Mouse (Mus musculus): ENCODE measurements around the gene Prpf31.

Prpf31 gene

GRCm38 (mm10) chr7:3630478-3630815 is 662 bp downstream of the Prpf31 start:
- no peak for DNase-seq

- DNase-seq, result no peak
Observed at GRCm38 (mm10) chr7:3643412-3643811, 13.6 kb downstream of the Prpf31 start.

- no peak for DNase-seq
Observed at GRCm38 (mm10) chr7:3643843-3644242, 14.1 kb downstream of the Prpf31 start.

GRCm38 (mm10) chr7:3644348-3644671 is 14.5 kb downstream of the Prpf31 start:
- DNase-seq, result no peak

- peak; percentile 99 for DNase-seq
Observed at GRCm38 (mm10) chr7:3644672-3645487, 15.1 kb downstream of the Prpf31 start, which contains the start of gene Cnot3. TSS of gene Cnot3 (plus strand) at chr7:3645268.

GRCm38 (mm10) chr7:3645488-3646025 is 15.8 kb downstream of the Prpf31 start:
- DNase-seq, result no peak

- DNase-seq, result no peak
Observed at GRCm38 (mm10) chr7:3646188-3646587, 16.4 kb downstream of the Prpf31 start.

GRCm38 (mm10) chr7:3646641-3647040 is 16.9 kb downstream of the Prpf31 start:
- DNase-seq, result no peak

GRCm38 (mm10) chr7:3656966-3657365 is 27.2 kb downstream of the Prpf31 start:
- DNase-seq, result no peak

- no peak for DNase-seq
Observed at GRCm38 (mm10) chr7:3658578-3658977, 28.8 kb downstream of the Prpf31 start.

- DNase-seq, result peak; percentile 31
Observed at GRCm38 (mm10) chr7:3664524-3665214, 34.9 kb downstream of the Prpf31 start.

- peak; percentile 95 for DNase-seq
Observed at GRCm38 (mm10) chr7:3665215-3666114, 35.7 kb downstream of the Prpf31 start, which contains the start of gene Leng1. TSS of gene Leng1 (minus strand) at chr7:3665840.

GRCm38 (mm10) chr7:3666921-3667391 is 37.2 kb downstream of the Prpf31 start:
- DNase-seq, result no peak

- DNase-seq, result peak; percentile 76
Observed at GRCm38 (mm10) chr7:3674507-3675227, 44.9 kb downstream of the Prpf31 start.

- DNase-seq, result no peak
Observed at GRCm38 (mm10) chr7:3675228-3675548, 45.4 kb downstream of the Prpf31 start.

GRCm38 (mm10) chr7:3676371-3676770 is 46.6 kb downstream of the Prpf31 start:
- no peak for DNase-seq

GRCm38 (mm10) chr7:3677342-3677741 is 47.6 kb downstream of the Prpf31 start, which contains the start of gene Tmc4:
TSS of gene Tmc4 (minus strand) at chr7:3677553.
- DNase-seq, result no peak

GRCm38 (mm10) chr7:3683908-3684550 is 54.2 kb downstream of the Prpf31 start:
- DNase-seq, result no peak

- no peak for DNase-seq
Observed at GRCm38 (mm10) chr7:3684698-3685097, 54.9 kb downstream of the Prpf31 start.

GRCm38 (mm10) chr7:3685400-3686187 is 55.8 kb downstream of the Prpf31 start:
- DNase-seq, result no peak

- DNase-seq, result no peak
Observed at GRCm38 (mm10) chr7:3691919-3692318, 62.1 kb downstream of the Prpf31 start.
